Mouse (Mus musculus) intestine, embryonic 16.5 days (tissue): ENCODE data around the gene Zrsr2. TPM values are rescaled to one million over a fixed set of nuclear protein-coding genes. Genes with fewer than 3 reads are reported as not detected.
A peak's percentile ranks its signal among the peaks of the same experiment; 100 is the strongest.

ENCODE experiments used
- ATAC-seq: fragments of 200-750 bp; cut with Nextera tagmentation; 2 replicates; pipeline ENCODE4 v1.8.0; 2017; ENCODE audit warnings: moderate TSS enrichment, moderate library complexity
- H3K27ac ChIP-seq: fragments of 300-500 bp; sonication (generic); 2 replicates; pipeline ENCODE4 v1.5.1; 2014; ENCODE audit warnings: mild to moderate bottlenecking, low read length
- H3K27me3 ChIP-seq: fragments of 300-500 bp; sonication (generic); replicated peaks from 2 replicates; pipeline ENCODE4 v1.6.1; 2014; ENCODE audit warnings: low read length, control low read depth, mixed read lengths; ENCODE audit not compliant: control insufficient read depth, insufficient read depth
- H3K36me3 ChIP-seq: fragments of 300-500 bp; sonication (generic); 2 replicates; pipeline ENCODE4 v1.6.1; 2014; ENCODE audit warnings: low read length, control low read depth; ENCODE audit not compliant: control insufficient read depth, insufficient read depth
- H3K4me1 ChIP-seq: fragments of 300-500 bp; sonication (generic); 2 replicates; pipeline ENCODE4 v1.6.1; 2014; ENCODE audit warnings: low read length, control low read depth, mixed read lengths; ENCODE audit not compliant: control insufficient read depth, insufficient read depth
- H3K4me2 ChIP-seq: fragments of 300-500 bp; sonication (generic); 2 replicates; pipeline ENCODE4 v1.6.1; 2014; ENCODE audit warnings: low read depth, low read length, control low read depth
- H3K4me3 ChIP-seq: fragments of 300-500 bp; sonication (generic); 2 replicates; pipeline ENCODE4 v1.5.1; 2014; ENCODE audit warnings: mild to moderate bottlenecking, low read length
- H3K9ac ChIP-seq: fragments of 300-500 bp; sonication (generic); 2 replicates; pipeline ENCODE4 v1.6.1; 2014; ENCODE audit warnings: low read depth, low read length
- H3K9me3 ChIP-seq: fragments of 300-500 bp; sonication (generic); 2 replicates; pipeline ENCODE4 v1.6.1; 2016; ENCODE audit warnings: low read length, control low read depth; ENCODE audit not compliant: control insufficient read depth
- WGBS: fragments of 180-500 bp; shearing (Covaris S2); extraction: QIAGEN DNeasy Blood & Tissue Kit; methylation state at CpG from one replicate; pipeline ENCODE4 v1.1.7; 2014; 5-methylcytosine and 5-hydroxymethylcytosine counted together
- polyA plus RNA-seq: library from polyadenylated mRNA; unstranded; fragments of >200 nt; fragmentation: Nextera tagmentation; extraction: Ambion mirVana; gene quantifications from 2 replicates; pipeline ENCODE4 v1.2.1, GENCODE M21; 2015

Gene Zrsr2
- polyA plus RNA-seq, 1 experiment from 2014 or later, result 48.2 TPM

GRCm38 (mm10) chrX:163908003-163908336 is 50.5 kb downstream of the Zrsr2 start:
- 26% methylated on average over 8 of the region's 8 CpGs for WGBS
- peak overlapping the region; percentile 54 for H3K4me2 ChIP-seq
- no peaks in the 10 kb centered on the region for H3K4me1 ChIP-seq
- H3K4me3 ChIP-seq, result peak overlapping the region; percentile 65
- ATAC-seq, result no peak
- peaks cover 4% of the 10 kb centered on the region; the same call in 1 of the 2 replicates for H3K27me3 ChIP-seq
- H3K9ac ChIP-seq, result peak overlapping the region; percentile 71
- H3K36me3 ChIP-seq, result no peaks in the 10 kb centered on the region
- H3K9me3 ChIP-seq, result peaks cover 3% of the 10 kb centered on the region; the same call in 1 of the 2 replicates
- H3K27ac ChIP-seq, result no peak overlapping the region

- Histone ChIP-seq H3K9ac (no peak overlapping the region), H3K4me3 (no peak overlapping the region), H3K4me2 (no peak overlapping the region), H3K27me3 (0 out of 2 replicates have a peak, but pooled peaks cover 4% of the 10 kb centered on the region), H3K4me1 (no peaks in the 10 kb centered on the region), H3K36me3 (no peaks in the 10 kb centered on the region), H3K27ac (no peak overlapping the region), H3K9me3 (peaks cover 3% of the 10 kb centered on the region; the same call in 1 of the 2 replicates)
- ATAC-seq, result no peak
- 80% methylated on average over 2 of the region's 2 CpGs for WGBS
Measured at GRCm38 (mm10) chrX:163906861-163907260, 51.6 kb downstream of the Zrsr2 start.

GRCm38 (mm10) chrX:163899431-163900020 is 58.9 kb downstream of the Zrsr2 start:
- ATAC-seq, result no peak
- H3K27me3 ChIP-seq, result no peaks in the 10 kb centered on the region
- H3K9me3 ChIP-seq, result no peaks in the 10 kb centered on the region
- WGBS, result 52% methylated on average over 5 of the region's 5 CpGs
- no peak overlapping the region for H3K9ac ChIP-seq
- no peaks in the 10 kb centered on the region for H3K4me1 ChIP-seq
- no peak overlapping the region for H3K4me2 ChIP-seq
- no peak overlapping the region for H3K4me3 ChIP-seq
- no peaks in the 10 kb centered on the region for H3K36me3 ChIP-seq
- no peak overlapping the region for H3K27ac ChIP-seq

- Histone ChIP-seq H3K4me1 (no peaks in the 10 kb centered on the region), H3K27ac (no peak overlapping the region), H3K9ac (no peak overlapping the region), H3K4me3 (no peak overlapping the region), H3K4me2 (no peak overlapping the region), H3K36me3 (no peaks in the 10 kb centered on the region), H3K9me3 (no peaks in the 10 kb centered on the region), H3K27me3 (no peaks in the 10 kb centered on the region)
- ATAC-seq, result no peak
- WGBS, result 46% methylated on average over 1 of the region's 1 CpGs
Measured at GRCm38 (mm10) chrX:163897354-163897753, 61.1 kb downstream of the Zrsr2 start.

- Histone ChIP-seq H3K4me3 (no peak overlapping the region), H3K9ac (no peak overlapping the region), H3K4me2 (no peak overlapping the region), H3K27me3 (no peaks in the 10 kb centered on the region), H3K36me3 (no peaks in the 10 kb centered on the region), H3K9me3 (no peaks in the 10 kb centered on the region), H3K27ac (no peak overlapping the region), H3K4me1 (no peaks in the 10 kb centered on the region)
- 85% methylated on average over 4 of the region's 4 CpGs for WGBS
- ATAC-seq, result no peak
Measured at GRCm38 (mm10) chrX:163885539-163885981, 72.9 kb downstream of the Zrsr2 start.

Other genes with a start within 250 kb of the Zrsr2 start
- gene Rnf138rt1, start 197.3 kb downstream of the Zrsr2 start, polyA plus RNA-seq, result 0.26 and 0.29 TPM in 2 replicates
- 18.0 and 18.5 TPM in 2 replicates for gene Ap1s2, start 49.6 kb downstream of the Zrsr2 start, polyA plus RNA-seq
- gene Car5b, start 69.3 kb upstream of the Zrsr2 start, polyA plus RNA-seq, result 0.28 and 0.33 TPM in 2 replicates
- 16.7 and 20.3 TPM in 2 replicates for gene Siah1b, start 117.8 kb upstream of the Zrsr2 start, polyA plus RNA-seq
- gene Cltrn, start 130.2 kb upstream of the Zrsr2 start, polyA plus RNA-seq, result 8.3 and 8.4 TPM in 2 replicates
- gene Ace2, start 180.7 kb upstream of the Zrsr2 start, polyA plus RNA-seq, result 124 and 183 TPM in 2 replicates